Mouse (Mus musculus): ENCODE measurements around the gene Mapre1. TPM values are rescaled to one million over a fixed set of nuclear protein-coding genes. Genes with fewer than 3 reads are reported as not detected.
A peak's percentile ranks its signal among the peaks of the same experiment; 100 is the strongest.
"Not testable (repeated sequence)": the region's sequence is repeated elsewhere in the genome, so short reads cannot be mapped to it uniquely, and the experiment has no call there.

Mapre1 gene
- polyA plus RNA-seq, 1 experiment: 8.2 TPM

- peak overlapping the region; percentile 2 for H3K27ac ChIP-seq (ENCODE audit: control insufficient read depth, insufficient read depth, low read depth, low read length)
- no peaks in the 10 kb centered on the region for H3K36me3 ChIP-seq (ENCODE audit: control insufficient read depth, insufficient read depth, low read length)
- no peaks in the 10 kb centered on the region for H3K27me3 ChIP-seq (ENCODE audit: control insufficient read depth, insufficient read depth, low read length)
- TF ChIP-seq POLR2A (IDR thresholded peaks at IDR 0.05; ENCODE audit: control insufficient read depth, low read depth, low read length) (no peak), CTCF (IDR thresholded peaks at IDR 0.05; ENCODE audit: control insufficient read depth, insufficient read depth, insufficient replicate concordance, low read depth, low read length) (no peak)
- no peaks in the 10 kb centered on the region for H3K4me1 ChIP-seq (ENCODE audit: control insufficient read depth, insufficient read depth, low read length)
- no peak overlapping the region for H3K4me3 ChIP-seq (ENCODE audit: control insufficient read depth, low read depth, low read length)
These were observed 27.8 kb upstream of the Mapre1 start for GRCm38 (mm10) chr2:153713227-153713626.

GRCm38 (mm10) chr2:153717861-153718260, 23.2 kb upstream of the Mapre1 start:
- H3K4me3 ChIP-seq (ENCODE audit: control insufficient read depth, low read depth, low read length); H3K36me3 ChIP-seq (ENCODE audit: control insufficient read depth, insufficient read depth, low read length); H3K27ac ChIP-seq (ENCODE audit: control insufficient read depth, insufficient read depth, low read depth, low read length); H3K27me3 ChIP-seq (ENCODE audit: control insufficient read depth, insufficient read depth, low read length); H3K4me1 ChIP-seq (ENCODE audit: control insufficient read depth, insufficient read depth, low read length): not testable (repeated sequence)

- no peak for TF ChIP-seq POLR2A (IDR thresholded peaks at IDR 0.05; ENCODE audit: control insufficient read depth, low read depth, low read length)
- TF ChIP-seq CTCF (IDR thresholded peaks at IDR 0.05; ENCODE audit: control insufficient read depth, insufficient read depth, insufficient replicate concordance, low read depth, low read length): no peak
- Histone ChIP-seq H3K27me3 (ENCODE audit: control insufficient read depth, insufficient read depth, low read length) (no peaks in the 10 kb centered on the region), H3K4me1 (ENCODE audit: control insufficient read depth, insufficient read depth, low read length) (peaks cover 2% of the 10 kb centered on the region; the same call in 1 of the 2 replicates), H3K27ac (ENCODE audit: control insufficient read depth, insufficient read depth, low read depth, low read length) (no peak overlapping the region), H3K36me3 (ENCODE audit: control insufficient read depth, insufficient read depth, low read length) (no peaks in the 10 kb centered on the region), H3K4me3 (ENCODE audit: control insufficient read depth, low read depth, low read length) (no peak overlapping the region)
These were observed 18.0 kb upstream of the Mapre1 start for GRCm38 (mm10) chr2:153723098-153723497.

GRCm38 (mm10) chr2:153724424-153724823, 16.6 kb upstream of the Mapre1 start:
- no peak overlapping the region; the same call in 1 of the 2 replicates for H3K27ac ChIP-seq (ENCODE audit: control insufficient read depth, insufficient read depth, low read depth, low read length)
- TF ChIP-seq POLR2A (IDR thresholded peaks at IDR 0.05; ENCODE audit: control insufficient read depth, low read depth, low read length) (no peak), CTCF (IDR thresholded peaks at IDR 0.05; ENCODE audit: control insufficient read depth, insufficient read depth, insufficient replicate concordance, low read depth, low read length) (no peak)
- H3K27me3 ChIP-seq (ENCODE audit: control insufficient read depth, insufficient read depth, low read length): no peaks in the 10 kb centered on the region
- H3K4me3 ChIP-seq (ENCODE audit: control insufficient read depth, low read depth, low read length): no peak overlapping the region
- no peaks in the 10 kb centered on the region for H3K36me3 ChIP-seq (ENCODE audit: control insufficient read depth, insufficient read depth, low read length)
- H3K4me1 ChIP-seq (ENCODE audit: control insufficient read depth, insufficient read depth, low read length): peaks cover 2% of the 10 kb centered on the region; the same call in 1 of the 2 replicates

GRCm38 (mm10) chr2:153724871-153725270, 16.2 kb upstream of the Mapre1 start:
- Histone ChIP-seq H3K27ac (ENCODE audit: control insufficient read depth, insufficient read depth, low read depth, low read length) (peak overlapping the region; percentile 74), H3K36me3 (ENCODE audit: control insufficient read depth, insufficient read depth, low read length) (no peaks in the 10 kb centered on the region), H3K4me3 (ENCODE audit: control insufficient read depth, low read depth, low read length) (no peak overlapping the region), H3K27me3 (ENCODE audit: control insufficient read depth, insufficient read depth, low read length) (no peaks in the 10 kb centered on the region), H3K4me1 (ENCODE audit: control insufficient read depth, insufficient read depth, low read length) (peaks cover 2% of the 10 kb centered on the region; the same call in 1 of the 2 replicates)
- TF ChIP-seq POLR2A (IDR thresholded peaks at IDR 0.05; ENCODE audit: control insufficient read depth, low read depth, low read length) (no peak), CTCF (IDR thresholded peaks at IDR 0.05; ENCODE audit: control insufficient read depth, insufficient read depth, insufficient replicate concordance, low read depth, low read length) (no peak)

GRCm38 (mm10) chr2:153725291-153725690, 15.8 kb upstream of the Mapre1 start:
- no peak for TF ChIP-seq POLR2A (IDR thresholded peaks at IDR 0.05; ENCODE audit: control insufficient read depth, low read depth, low read length)
- no peak for TF ChIP-seq CTCF (IDR thresholded peaks at IDR 0.05; ENCODE audit: control insufficient read depth, insufficient read depth, insufficient replicate concordance, low read depth, low read length)

GRCm38 (mm10) chr2:153734033-153734432, 7.0 kb upstream of the Mapre1 start:
- Histone ChIP-seq H3K36me3 (ENCODE audit: control insufficient read depth, insufficient read depth, low read length) (no peaks in the 10 kb centered on the region), H3K27ac (ENCODE audit: control insufficient read depth, insufficient read depth, low read depth, low read length) (no peak overlapping the region), H3K4me3 (ENCODE audit: control insufficient read depth, low read depth, low read length) (no peak overlapping the region), H3K4me1 (ENCODE audit: control insufficient read depth, insufficient read depth, low read length) (no peaks in the 10 kb centered on the region), H3K27me3 (ENCODE audit: control insufficient read depth, insufficient read depth, low read length) (no peaks in the 10 kb centered on the region)
- TF ChIP-seq POLR2A (IDR thresholded peaks at IDR 0.05; ENCODE audit: control insufficient read depth, low read depth, low read length) (no peak), CTCF (IDR thresholded peaks at IDR 0.05; ENCODE audit: control insufficient read depth, insufficient read depth, insufficient replicate concordance, low read depth, low read length) (no peak)

More at GRCm38 (mm10) chr2:153725291-153725690, 15.8 kb upstream of the Mapre1 start:
- Histone ChIP-seq H3K27me3 (ENCODE audit: control insufficient read depth, insufficient read depth, low read length) (no peaks in the 10 kb centered on the region), H3K27ac (ENCODE audit: control insufficient read depth, insufficient read depth, low read depth, low read length) (peak overlapping the region; percentile 74), H3K36me3 (ENCODE audit: control insufficient read depth, insufficient read depth, low read length) (no peaks in the 10 kb centered on the region), H3K4me3 (ENCODE audit: control insufficient read depth, low read depth, low read length) (no peak overlapping the region), H3K4me1 (ENCODE audit: control insufficient read depth, insufficient read depth, low read length) (peaks cover 2% of the 10 kb centered on the region; the same call in 1 of the 2 replicates)
